Mouse (Mus musculus) liver, adult 2 months (tissue): Measurements from ENCODE around the gene Foxd4.

ENCODE experiments used
- CTCF ChIP-seq: fragments of 200-500 bp; IDR thresholded peaks from 2 replicates; pipeline ENCODE4 v1.5.1; 2011; ENCODE audit warnings: low read depth, low read length, control low read depth
- POLR2A ChIP-seq: fragments of 200-500 bp; IDR thresholded peaks from 2 replicates; pipeline ENCODE4 v1.6.1; 2011; ENCODE audit warnings: low read length, control low read depth; ENCODE audit not compliant: insufficient read depth; ENCODE audit errors: extremely low read depth

GRCm38 (mm10) chr19:24885504-24885903 is 15.5 kb downstream of the Foxd4 start:
- TF ChIP-seq CTCF (peak; percentile 68), POLR2A (no peak)
